Mouse (Mus musculus) liver, embryonic 14.5 days (tissue): ENCODE results near the gene Sh3glb2. TPM values are rescaled to one million over a fixed set of nuclear protein-coding genes. Genes with fewer than 3 reads are reported as not detected.
A peak's percentile ranks its signal among the peaks of the same experiment; 100 is the strongest.

ENCODE experiments used
- ATAC-seq: fragments of 200-750 bp; cut with Nextera tagmentation; 2 replicates; pipeline ENCODE4 v1.8.0; 2017; ENCODE audit warnings: moderate number of reproducible peaks, mild to moderate bottlenecking, moderate library complexity; ENCODE audit not compliant: insufficient read depth
- DNase-seq, 3 experiments: peaks; one replicate each; pipeline ENCODE4 v3.0.0-alpha.2; 2012 to 2013; ENCODE audit warnings: low read depth in 3 of 3, low spot score in 3 of 3
- H3K27ac ChIP-seq: fragments of 300-500 bp; sonication (generic); 2 replicates; pipeline ENCODE4 v1.5.1; 2014; ENCODE audit warnings: moderate library complexity, mild to moderate bottlenecking, control low read depth, inconsistent platforms
- H3K27me3 ChIP-seq: fragments of 300-500 bp; sonication (generic); 2 replicates; pipeline ENCODE4 v1.6.1; 2014; ENCODE audit warnings: mild to moderate bottlenecking, low read length, moderate library complexity; ENCODE audit not compliant: control insufficient read depth, insufficient read depth
- H3K36me3 ChIP-seq: fragments of 300-500 bp; sonication (generic); replicated peaks from 2 replicates; pipeline ENCODE4 v1.6.1; 2014; ENCODE audit warnings: low read depth; ENCODE audit not compliant: control insufficient read depth, insufficient read depth
- H3K4me1 ChIP-seq, 2 experiments: fragments of 200-500 bp in 1 of 2; fragments of 300-500 bp in 1 of 2; sonication (generic) in 1 of 2; replicated peaks; 2 replicates each; pipeline ENCODE4 v1.6.1; 2012 to 2014; ENCODE audit warnings: antibody characterized with exemption in 1 of 2, inconsistent platforms in 1 of 2, low read length in 1 of 2; ENCODE audit not compliant: control insufficient read depth in 2 of 2, insufficient read depth in 2 of 2
- H3K4me2 ChIP-seq: fragments of 300-500 bp; sonication (generic); 2 replicates; pipeline ENCODE4 v1.6.1; 2014; ENCODE audit warnings: low read depth, mild to moderate bottlenecking, control low read depth, moderate library complexity
- H3K4me3 ChIP-seq, 2 experiments: fragments of 200-500 bp in 1 of 2; fragments of 300-500 bp in 1 of 2; sonication (generic) in 1 of 2; 2 replicates each; pipeline ENCODE4 v1.5.1; 2012 to 2014; ENCODE audit warnings: low read depth in 2 of 2, low read length in 2 of 2, mild to moderate bottlenecking in 2 of 2, control low read depth in 1 of 2, inconsistent platforms in 1 of 2, moderate library complexity in 1 of 2; ENCODE audit not compliant: insufficient read depth in 1 of 2
- H3K9ac ChIP-seq: fragments of 300-500 bp; sonication (generic); replicated peaks from 2 replicates; pipeline ENCODE4 v1.6.1; 2014; ENCODE audit warnings: mild to moderate bottlenecking, control low read depth, moderate library complexity
- H3K9me3 ChIP-seq: fragments of 300-500 bp; sonication (generic); 2 replicates; pipeline ENCODE4 v1.6.1; 2016; ENCODE audit warnings: low read length, mixed read lengths; ENCODE audit not compliant: control insufficient read depth
- CTCF ChIP-seq: IDR thresholded peaks from 2 replicates; pipeline ENCODE4 v1.5.1; 2016; ENCODE audit warnings: antibody characterized with exemption, low read depth, control low read depth
- EP300 ChIP-seq: IDR thresholded peaks from 2 replicates; pipeline ENCODE4 v1.6.1; 2016; ENCODE audit warnings: antibody characterized with exemption, low read depth
- WGBS: fragments of 180-500 bp; shearing (Covaris S2); extraction: QIAGEN DNeasy Blood & Tissue Kit; methylation state at CpG from one replicate; pipeline ENCODE4 v1.1.7; 2014; ENCODE audit not compliant: insufficient replicate concordance; 5-methylcytosine and 5-hydroxymethylcytosine counted together
- polyA plus RNA-seq, 2 experiments: library from polyadenylated mRNA; depleted of rRNA in 1 of 2; stranded (reverse) in 1 of 2; unstranded in 1 of 2; fragments of >200 nt; fragmentation: Nextera tagmentation in 1 of 2; extraction: Ambion mirVana in 1 of 2; gene quantifications; 2 replicates each; pipeline versions ENCODE4 v1.2.1 to v1.2.3; 2012 to 2014

Gene Sh3glb2
- polyA plus RNA-seq, 2 experiments, result 13.6 to 22.2 TPM

GRCm38 (mm10) chr2:30351149-30351548, 8.0 kb downstream of the Sh3glb2 start:
- H3K27ac ChIP-seq, result no peak overlapping the region
- WGBS, result 75% methylated on average over 2 of the region's 2 CpGs
- H3K9ac ChIP-seq, result no peak overlapping the region
- no peaks in the 10 kb centered on the region; the same call in 1 of the 2 replicates for H3K36me3 ChIP-seq
- DNase-seq, result no peak
- ATAC-seq, result no peak
- H3K4me2 ChIP-seq, result no peak overlapping the region
- TF ChIP-seq EP300 (no peak), CTCF (peak; percentile 49)
- no peaks in the 10 kb centered on the region for H3K27me3 ChIP-seq
- no peak overlapping the region for H3K4me3 ChIP-seq
- H3K9me3 ChIP-seq, result no peaks in the 10 kb centered on the region
- H3K4me1 ChIP-seq, result no peaks in the 10 kb centered on the region

GRCm38 (mm10) chr2:30349196-30349595, 9.9 kb downstream of the Sh3glb2 start:
- TF ChIP-seq EP300 (no peak), CTCF (no peak)
- Histone ChIP-seq H3K36me3 (peaks cover 5% of the 10 kb centered on the region), H3K4me3 (no peak overlapping the region), H3K9me3 (no peaks in the 10 kb centered on the region), H3K4me1 (no peaks in the 10 kb centered on the region), H3K27ac (no peak overlapping the region), H3K27me3 (no peaks in the 10 kb centered on the region), H3K9ac (no peak overlapping the region), H3K4me2 (no peak overlapping the region)
- DNase-seq, result no peak
- WGBS, result 75% methylated on average over 6 of the region's 6 CpGs
- no peak; the same call in 1 of the 2 replicates for ATAC-seq

DNA sequence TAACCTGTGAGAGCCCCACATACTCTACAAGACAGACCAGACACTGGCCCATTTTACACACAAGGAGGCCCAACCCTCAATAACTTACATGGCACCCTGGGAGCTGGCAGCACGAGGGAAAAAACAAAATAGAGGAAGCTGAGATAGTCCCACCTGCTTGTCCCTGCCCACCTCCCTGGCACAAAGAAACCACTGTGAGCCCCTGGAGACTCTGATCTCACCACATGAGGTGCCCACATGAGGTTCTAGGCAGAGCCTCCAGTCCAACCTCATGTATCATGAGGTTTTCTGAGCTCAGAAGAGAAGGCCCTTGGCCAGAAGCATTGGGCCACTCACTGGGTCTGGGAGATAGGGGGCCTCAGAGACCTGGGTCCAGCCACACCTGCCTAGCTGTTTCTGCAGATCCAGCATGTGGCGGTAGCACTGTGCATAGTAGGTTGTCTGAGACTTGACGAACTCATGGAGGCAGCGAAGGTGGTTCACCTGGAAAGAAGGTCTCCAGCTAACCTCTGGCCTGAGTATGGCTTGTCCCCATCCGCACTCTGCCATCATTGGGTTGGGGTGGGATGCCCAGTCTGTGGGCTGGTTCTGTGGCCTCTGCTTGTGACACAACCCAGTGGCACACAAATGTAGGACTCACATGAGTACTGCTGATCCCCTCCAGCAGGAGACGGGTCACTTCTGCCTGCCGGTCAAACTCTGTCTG, 13.0 kb downstream of the Sh3glb2 start:
- no peaks in the 10 kb centered on the region for H3K27me3 ChIP-seq
- no peaks in the 10 kb centered on the region for H3K9me3 ChIP-seq
- no peak overlapping the region for H3K4me3 ChIP-seq
- WGBS, result 78% methylated on average over 7 of the region's 7 CpGs
- no peak overlapping the region for H3K27ac ChIP-seq
- TF ChIP-seq EP300 (no peak), CTCF (no peak)
- H3K4me1 ChIP-seq, result no peaks in the 10 kb centered on the region
- peaks cover 30% of the 10 kb centered on the region for H3K36me3 ChIP-seq
- H3K9ac ChIP-seq, result no peak overlapping the region
- no peak for ATAC-seq
- DNase-seq, result no peak
- H3K4me2 ChIP-seq, result no peak overlapping the region

GRCm38 (mm10) chr2:30343601-30344137, 15.5 kb downstream of the Sh3glb2 start:
- ATAC-seq, result no peak
- TF ChIP-seq EP300 (no peak), CTCF (peak; percentile 13; the same call in 1 of the 2 replicates)
- Histone ChIP-seq H3K4me1 (no peaks in the 10 kb centered on the region), H3K9ac (no peak overlapping the region), H3K27ac (no peak overlapping the region), H3K4me3 (no peak overlapping the region), H3K27me3 (no peaks in the 10 kb centered on the region), H3K36me3 (peaks cover 45% of the 10 kb centered on the region), H3K9me3 (no peaks in the 10 kb centered on the region), H3K4me2 (no peak overlapping the region)
- WGBS, result 80% methylated on average over 14 of the region's 14 CpGs
- no peak for DNase-seq

DNA sequence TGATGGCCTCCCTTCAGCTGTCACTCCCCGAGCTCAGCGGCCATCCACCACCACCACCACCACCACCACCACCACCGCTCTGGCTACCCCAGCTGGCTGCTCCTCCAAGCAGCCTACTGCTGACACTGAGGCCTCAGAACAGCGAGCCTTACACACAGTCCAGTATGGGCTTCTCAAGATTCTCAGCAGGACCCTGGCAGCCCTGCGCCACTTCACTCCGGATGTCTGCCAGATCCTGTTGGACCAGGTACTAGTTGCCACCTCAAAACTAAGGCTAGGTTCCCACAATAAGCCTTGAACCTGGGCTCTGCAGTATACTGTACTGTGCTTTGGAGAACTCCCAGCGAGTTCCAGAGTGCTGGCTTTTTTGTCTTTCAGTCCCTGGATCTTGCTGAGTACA, 16.6 kb downstream of the Sh3glb2 start:
- Histone ChIP-seq H3K4me3 (no peak overlapping the region), H3K4me2 (no peak overlapping the region), H3K27ac (no peak overlapping the region), H3K9me3 (no peaks in the 10 kb centered on the region), H3K36me3 (peaks cover 48% of the 10 kb centered on the region), H3K4me1 (no peaks in the 10 kb centered on the region), H3K27me3 (no peaks in the 10 kb centered on the region), H3K9ac (no peak overlapping the region)
- ATAC-seq (no peak), DNase-seq (no peak)
- no peak for TF ChIP-seq CTCF
- no peak for TF ChIP-seq EP300
- WGBS, result 81% methylated on average over 7 of the region's 7 CpGs
